Mouse (Mus musculus) heart, postnatal 0 days (tissue): ENCODE data around the gene Adprh.

Experiments
- CTCF ChIP-seq: IDR thresholded peaks from 2 replicates; pipeline ENCODE4 v1.5.1; 2016; ENCODE audit warnings: antibody characterized with exemption, control low read depth, low read depth
- EP300 ChIP-seq: IDR thresholded peaks from 2 replicates; pipeline ENCODE4 v1.6.1; 2016; ENCODE audit warnings: antibody characterized with exemption, low read depth

DNA sequence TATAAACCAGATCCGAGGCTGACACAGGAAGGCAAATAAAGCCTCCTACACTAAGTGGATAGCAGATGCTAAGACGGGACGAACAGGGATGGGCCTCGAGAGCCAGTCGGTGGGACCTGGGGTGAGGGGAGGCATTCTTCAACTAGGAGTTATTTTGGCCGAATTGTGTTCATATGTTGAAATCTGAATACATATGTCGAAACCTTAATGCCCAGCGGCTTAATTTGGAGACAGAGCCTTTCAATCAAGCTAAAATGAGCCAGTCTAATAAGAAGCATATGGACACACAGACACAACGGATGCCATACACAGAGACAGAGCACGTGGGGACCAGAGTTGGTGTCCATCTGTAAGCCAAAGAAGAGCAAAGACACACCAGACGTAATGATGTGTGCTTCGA, 4.0 kb downstream of the Adprh start:
- TF ChIP-seq CTCF, result no peak
- TF ChIP-seq EP300, result no peak
